Mouse (Mus musculus): ENCODE data around the gene Parg.

Gene Parg

DNA sequence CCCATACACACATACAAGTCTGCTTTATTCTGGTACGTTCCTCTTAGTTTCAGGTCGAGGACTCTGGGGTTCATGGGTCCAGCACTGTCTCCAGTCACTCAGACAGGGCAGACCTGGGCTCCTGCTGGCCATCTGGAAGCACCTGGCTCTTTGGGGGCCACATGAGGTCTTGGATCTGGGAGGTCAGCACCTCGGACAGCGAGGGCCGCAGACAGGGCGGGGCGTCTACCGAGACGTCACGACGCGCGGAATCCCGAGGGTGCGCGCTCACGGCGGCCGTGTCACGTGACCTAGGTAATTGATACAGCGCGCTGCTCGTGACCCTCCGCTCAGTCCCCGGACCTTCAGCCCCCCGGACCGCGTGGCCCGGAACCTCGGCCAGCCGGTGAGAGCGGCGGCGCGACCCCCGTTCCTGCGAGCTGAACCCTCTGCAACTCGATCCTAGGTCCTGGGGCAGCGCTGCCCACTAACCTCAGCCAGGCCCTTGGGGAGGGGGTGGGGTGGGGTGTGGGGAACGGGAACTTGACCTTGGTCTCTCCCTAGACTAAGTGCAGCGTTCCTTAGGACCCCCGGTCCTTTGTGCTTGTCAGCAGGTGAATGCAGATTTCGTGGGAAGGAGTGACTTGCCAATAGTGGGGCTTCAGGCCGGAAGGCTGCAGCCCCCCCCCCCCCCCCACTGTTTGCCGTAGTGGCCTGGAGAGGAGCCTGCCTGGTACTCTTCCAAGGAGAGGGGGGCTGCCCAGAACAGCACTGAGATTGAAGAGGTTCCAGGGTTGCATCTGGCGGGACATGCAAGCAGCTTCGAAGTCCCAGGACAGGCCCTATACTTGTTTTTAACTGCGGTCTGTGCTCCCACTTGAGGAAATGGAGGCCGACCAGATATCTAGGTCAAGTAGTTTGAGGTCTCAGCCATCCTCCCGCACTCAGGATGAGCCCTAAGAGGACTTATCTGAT is 120.3 kb downstream of the Parg start, which contains the start of gene Ogdhl:
Gene Ogdhl (plus strand): TSS at position 288 of the 954 bp plus-strand sequence.
- DNase-seq, result peak; percentile 82 to 86

DNA sequence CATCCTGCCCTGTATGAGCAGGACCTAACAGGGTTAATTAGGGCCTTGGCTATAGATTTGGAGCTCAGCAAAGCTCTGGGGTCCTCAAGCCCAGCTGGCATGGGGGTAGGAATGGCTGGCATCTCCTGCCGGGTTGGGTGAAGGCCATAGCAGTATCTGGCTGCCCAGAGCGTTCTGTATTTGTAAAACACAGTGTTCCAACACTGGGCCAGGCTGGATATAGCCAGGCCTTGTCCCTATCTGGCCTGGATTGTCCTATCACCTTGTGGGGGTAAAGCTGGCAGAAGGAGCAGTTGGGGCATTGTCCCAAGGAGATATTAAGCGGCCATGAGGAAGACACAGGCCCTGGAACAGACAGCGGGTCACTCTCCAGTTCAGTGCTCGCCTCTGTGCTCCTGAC is 121.5 kb downstream of the Parg start:
- DNase-seq, result peak in 1 of 2 experiments; percentile 27

DNA sequence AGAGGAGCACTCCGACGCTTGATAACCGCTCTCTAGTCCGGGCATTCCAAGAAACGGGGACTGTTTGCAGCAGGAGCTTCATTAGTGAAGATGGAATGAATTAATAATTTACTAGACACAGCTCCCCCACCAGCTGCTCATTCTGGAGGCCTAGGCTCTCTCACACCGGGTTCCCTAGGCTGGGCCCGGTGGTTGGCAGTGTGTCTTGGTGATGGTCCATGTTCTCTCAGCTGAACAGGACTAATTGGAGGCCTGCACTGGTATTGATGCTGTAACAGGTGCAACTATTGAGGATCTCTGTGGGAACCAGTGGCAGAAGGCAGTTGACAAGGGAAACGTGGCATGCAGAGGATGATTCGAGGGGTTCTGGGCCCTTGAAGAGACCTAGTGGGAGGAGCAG is 125.6 kb downstream of the Parg start:
- peak in 1 of 2 experiments; percentile 37 for DNase-seq

DNA sequence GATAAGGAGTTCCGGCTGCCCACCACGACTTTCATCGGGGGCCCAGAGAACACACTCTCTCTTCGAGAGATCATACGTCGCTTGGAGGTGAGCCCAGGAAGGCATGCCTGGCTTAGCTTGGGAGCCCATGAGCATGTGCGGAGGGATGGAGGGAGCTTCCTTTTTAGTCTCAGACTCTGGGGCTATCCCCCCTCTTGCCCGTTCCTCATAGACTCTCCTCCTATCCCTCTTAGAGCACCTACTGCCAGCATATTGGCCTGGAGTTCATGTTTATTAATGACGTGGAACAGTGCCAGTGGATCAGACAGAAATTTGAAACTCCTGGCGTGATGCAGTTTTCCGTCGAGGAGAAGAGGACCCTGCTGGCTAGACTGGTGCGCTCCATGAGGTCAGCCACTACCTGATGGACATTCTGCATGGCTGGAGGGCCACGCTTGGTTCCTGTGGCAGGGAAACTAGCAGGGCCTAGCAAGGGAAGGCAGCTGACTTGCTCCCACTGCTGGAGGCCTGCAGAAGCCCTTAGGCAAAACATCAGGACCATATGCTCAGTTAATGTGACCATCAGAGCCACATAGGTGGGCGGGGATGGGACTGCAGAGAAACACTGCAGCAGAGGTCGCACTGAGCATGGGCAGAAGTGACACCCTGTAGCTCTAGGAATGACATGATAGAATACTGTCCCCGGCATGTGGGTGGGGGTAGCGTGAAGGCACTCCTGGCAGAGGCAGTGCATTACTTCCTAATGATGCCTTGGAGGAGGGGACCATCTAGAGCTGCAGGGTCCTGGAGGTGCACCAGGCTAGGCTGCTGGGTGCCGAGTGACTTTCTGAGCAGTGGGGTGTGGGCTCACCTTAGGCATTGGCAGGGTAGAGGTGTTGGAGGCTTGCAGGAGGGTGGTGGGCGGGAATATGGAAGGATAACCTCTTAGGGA is 131.0 kb downstream of the Parg start:
- no peak for DNase-seq

DNA sequence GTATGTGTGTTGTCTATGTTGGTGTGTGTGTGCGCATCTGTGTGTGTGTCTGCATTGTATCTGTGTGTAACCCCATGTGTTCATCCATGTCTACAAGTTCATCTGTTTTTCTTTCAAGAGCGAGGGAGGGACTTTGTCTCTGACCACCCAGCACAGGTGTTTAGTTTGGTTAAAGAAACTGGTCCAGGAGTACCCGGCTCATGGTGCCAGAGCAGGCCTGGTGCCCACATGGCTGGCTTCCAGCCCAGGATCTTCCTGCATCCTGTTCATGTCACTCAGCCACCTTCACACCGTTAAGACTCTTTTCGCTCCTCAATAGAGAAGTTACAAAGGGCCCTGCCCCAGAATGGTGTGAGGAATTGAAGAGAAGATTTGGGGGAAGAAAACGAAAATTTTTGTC is 134.3 kb downstream of the Parg start:
- peak; percentile 62 to 73 for DNase-seq

DNA sequence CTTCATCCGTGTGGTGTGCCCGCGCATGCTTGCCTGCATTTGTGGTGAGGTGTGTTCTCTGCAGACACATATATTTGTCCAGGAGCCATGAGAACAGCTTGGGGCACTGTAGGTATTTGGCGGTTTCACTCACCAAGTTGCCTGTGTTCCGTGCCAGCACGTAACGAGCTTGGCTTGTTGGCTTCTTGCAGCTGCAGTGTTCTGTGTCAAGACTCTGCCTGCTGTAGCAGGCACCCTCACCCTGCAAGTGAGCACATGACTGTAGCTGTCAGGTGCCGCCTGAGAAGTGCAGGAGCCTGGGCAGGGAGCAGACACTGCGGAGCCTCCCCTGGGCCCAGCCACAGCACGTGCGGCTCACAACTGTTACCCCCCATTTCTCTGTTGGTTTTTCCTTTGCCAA is 134.8 kb downstream of the Parg start:
- DNase-seq, result peak; percentile 80 to 87

DNA sequence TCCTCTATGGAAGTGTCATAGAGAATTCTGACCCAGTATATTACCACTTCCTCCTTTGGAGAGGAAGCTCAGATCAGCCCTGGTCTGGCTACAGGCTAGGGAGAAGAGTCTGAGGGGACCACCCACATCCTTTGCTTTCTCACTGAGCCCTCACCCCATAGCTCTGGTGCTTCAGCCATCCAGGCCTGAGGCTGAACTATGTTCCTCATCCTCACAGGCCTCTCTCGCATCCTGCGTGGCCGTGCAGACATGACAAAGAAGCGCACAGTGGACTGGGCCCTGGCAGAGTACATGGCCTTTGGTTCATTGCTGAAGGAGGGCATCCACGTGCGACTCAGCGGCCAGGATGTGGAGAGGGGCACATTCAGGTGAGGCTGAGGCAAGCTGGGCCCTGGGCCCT is 140.1 kb downstream of the Parg start:
- DNase-seq, result no peak

DNA sequence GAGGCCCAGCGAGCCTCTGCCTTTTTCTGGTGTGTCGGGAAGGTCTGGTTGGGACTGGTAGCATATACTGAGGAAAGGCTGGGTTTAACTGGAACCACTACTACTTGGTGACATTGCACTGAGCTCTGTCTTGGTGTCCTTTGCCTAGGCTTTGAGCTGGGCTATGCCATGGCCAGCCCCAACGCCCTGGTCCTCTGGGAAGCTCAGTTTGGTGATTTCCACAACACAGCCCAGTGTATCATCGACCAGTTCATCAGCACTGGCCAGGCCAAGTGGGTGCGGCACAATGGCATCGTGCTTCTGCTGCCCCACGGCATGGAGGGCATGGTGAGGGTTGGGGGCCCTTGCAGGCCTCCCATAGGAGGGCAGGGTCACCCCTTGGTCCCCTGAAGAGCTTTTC is 142.4 kb downstream of the Parg start:
- no peak for DNase-seq

DNA sequence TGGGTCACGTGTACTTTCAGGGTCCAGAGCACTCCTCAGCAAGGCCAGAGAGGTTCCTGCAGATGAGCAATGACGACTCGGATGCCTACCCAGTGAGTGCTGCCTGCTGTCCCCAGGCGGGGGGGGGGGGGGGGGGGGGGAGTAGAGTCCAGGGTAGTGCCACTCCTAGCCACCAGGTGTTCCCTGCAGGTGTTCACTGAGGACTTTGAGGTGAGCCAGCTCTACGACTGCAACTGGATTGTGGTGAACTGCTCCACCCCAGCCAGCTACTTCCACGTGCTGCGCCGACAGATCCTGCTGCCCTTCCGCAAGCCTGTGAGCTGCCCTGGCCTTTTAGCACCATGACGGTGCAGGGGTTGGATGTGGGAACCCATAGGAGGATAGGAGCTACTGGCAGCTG is 142.9 kb downstream of the Parg start:
- no peak for DNase-seq
